Mouse (Mus musculus) common myeloid progenitor, adult 5-6 weeks (primary cell): ENCODE data around the gene Nfyc. TPM values are rescaled to one million over a fixed set of nuclear protein-coding genes. Genes with fewer than 3 reads are reported as not detected.

Experiments
- ATAC-seq: replicated peaks from 2 replicates; pipeline ENCODE4 v1.8.0; 2016; ENCODE audit warnings: low read depth, mild to moderate bottlenecking, moderate TSS enrichment, inconsistent platforms; ENCODE audit not compliant: poor library complexity, severe bottlenecking
- total RNA-seq: library from RNA; stranded (forward); fragments of 200-1000, 187-1606 nt; gene quantifications from 2 replicates; pipeline ENCODE4 v1.2.3, GENCODE M21; 2017

The Nfyc gene
- total RNA-seq, 1 experiment from 2014 or later, result 51.2 TPM

GRCm38 (mm10) chr4:120792918-120793317 lies 38.5 kb downstream of the Nfyc start:
- no peak for ATAC-seq

- ATAC-seq, result no peak
These were observed 41.3 kb downstream of the Nfyc start for GRCm38 (mm10) chr4:120790027-120790426.

GRCm38 (mm10) chr4:120755801-120756200 lies 75.6 kb downstream of the Nfyc start:
- ATAC-seq, result no peak

- peak; percentile 85 for ATAC-seq
These were observed 76.1 kb downstream of the Nfyc start for GRCm38 (mm10) chr4:120755299-120755698.

- ATAC-seq, result no peak
These were observed 81.8 kb downstream of the Nfyc start for GRCm38 (mm10) chr4:120749601-120750000.

- ATAC-seq, result peak; percentile 17; the same call in 1 of the 2 replicates
These were observed 83.2 kb downstream of the Nfyc start, which contains the start of gene Kcnq4 for GRCm38 (mm10) chr4:120747941-120748866. Kcnq4 (minus strand) TSS chr4:120748612.

- ATAC-seq, result no peak; the same call in 1 of the 2 replicates
These were observed 84.1 kb downstream of the Nfyc start for GRCm38 (mm10) chr4:120747243-120747792.

- ATAC-seq, result no peak
These were observed 84.7 kb downstream of the Nfyc start for GRCm38 (mm10) chr4:120746552-120747150.

GRCm38 (mm10) chr4:120745731-120746551 lies 85.4 kb downstream of the Nfyc start:
- ATAC-seq, result no peak

GRCm38 (mm10) chr4:120743636-120744035 lies 87.7 kb downstream of the Nfyc start:
- no peak for ATAC-seq

GRCm38 (mm10) chr4:120741303-120741702 lies 90.1 kb downstream of the Nfyc start:
- ATAC-seq, result no peak

- ATAC-seq, result no peak
These were observed 97.3 kb downstream of the Nfyc start for GRCm38 (mm10) chr4:120734012-120734622.

- ATAC-seq, result no peak
These were observed 98.6 kb downstream of the Nfyc start for GRCm38 (mm10) chr4:120732737-120733136.

GRCm38 (mm10) chr4:120731030-120731644 lies 100.2 kb downstream of the Nfyc start:
- ATAC-seq, result peak; percentile 87

GRCm38 (mm10) chr4:120730574-120730973 lies 100.8 kb downstream of the Nfyc start:
- ATAC-seq, result no peak

GRCm38 (mm10) chr4:120730146-120730545 lies 101.2 kb downstream of the Nfyc start:
- no peak for ATAC-seq

GRCm38 (mm10) chr4:120729441-120729840 lies 101.9 kb downstream of the Nfyc start:
- ATAC-seq, result no peak

GRCm38 (mm10) chr4:120727842-120728241 lies 103.5 kb downstream of the Nfyc start:
- ATAC-seq, result no peak

- ATAC-seq, result no peak
These were observed 105.2 kb downstream of the Nfyc start for GRCm38 (mm10) chr4:120726174-120726573.
